Mouse (Mus musculus) activated CD4-positive, CD25-positive, alpha-beta regulatory T cell, adult 9 weeks (primary cell): ENCODE results near the gene Smcr8. TPM values are rescaled to one million over a fixed set of nuclear protein-coding genes. Genes with fewer than 3 reads are reported as not detected.

Source experiments
- polyA plus RNA-seq: library from polyadenylated mRNA; unstranded; fragments of 100-300 nt; shearing (Covaris generic); gene quantifications from one replicate; pipeline ENCODE4 v1.2.1, GENCODE M21; 2017

Gene Smcr8
- polyA plus RNA-seq, result 15.6 TPM

DNA sequence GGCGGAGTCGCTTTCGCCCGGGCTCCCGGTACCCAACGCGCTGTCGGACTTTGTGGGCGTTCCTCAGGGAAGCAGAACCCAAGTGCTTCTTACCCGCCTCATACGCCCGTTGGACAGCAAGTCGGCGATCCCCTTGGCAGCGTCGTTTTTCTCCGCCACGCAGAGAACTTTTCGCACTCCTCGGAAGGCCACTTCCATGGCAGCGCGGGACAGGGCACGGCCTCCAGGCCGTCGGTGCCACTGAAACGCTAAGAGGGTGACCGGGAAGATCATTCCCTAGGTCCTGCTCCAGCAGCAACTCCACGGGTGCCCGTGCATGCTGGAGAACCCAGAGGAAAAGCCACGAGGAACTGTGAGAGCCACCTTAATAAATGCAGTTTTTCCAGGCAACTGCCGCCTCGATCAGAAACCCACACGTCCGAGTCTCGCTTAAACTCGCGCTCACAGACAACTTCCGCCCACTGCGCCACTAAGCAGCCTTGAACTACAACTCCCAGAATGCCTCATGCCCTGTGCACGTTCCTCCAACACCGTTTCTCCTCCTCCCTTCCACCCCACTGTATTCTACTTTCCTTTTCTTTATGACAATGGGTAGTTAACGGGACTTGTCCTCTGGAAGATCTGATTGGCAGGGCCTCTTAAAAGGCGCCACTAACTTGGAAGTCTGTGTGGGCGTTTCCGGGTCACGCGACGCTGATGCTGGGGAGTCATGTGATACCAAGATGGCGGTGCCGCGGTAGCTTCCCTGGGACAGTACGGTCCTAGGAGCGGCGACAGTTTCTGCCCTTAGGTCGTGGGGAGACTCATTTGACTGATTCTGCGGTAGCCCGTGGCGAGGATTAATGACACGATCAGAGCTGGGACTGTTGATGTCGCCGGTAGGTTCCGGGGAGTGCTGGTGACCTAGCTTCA, at the start of gene Smcr8, which contains the start of gene Top3a:
TSS of gene Smcr8 (plus strand) at position 696 of the 912 bp plus-strand sequence.
TSS of gene Top3a (minus strand) at position 537 of the 912 bp plus-strand sequence.

GRCm38 (mm10) chr11:60728260-60728761, 49.0 kb upstream of the Smcr8 start, which contains the start of gene Mief2:
TSS of gene Mief2 (plus strand) at chr11:60728398.

DNA sequence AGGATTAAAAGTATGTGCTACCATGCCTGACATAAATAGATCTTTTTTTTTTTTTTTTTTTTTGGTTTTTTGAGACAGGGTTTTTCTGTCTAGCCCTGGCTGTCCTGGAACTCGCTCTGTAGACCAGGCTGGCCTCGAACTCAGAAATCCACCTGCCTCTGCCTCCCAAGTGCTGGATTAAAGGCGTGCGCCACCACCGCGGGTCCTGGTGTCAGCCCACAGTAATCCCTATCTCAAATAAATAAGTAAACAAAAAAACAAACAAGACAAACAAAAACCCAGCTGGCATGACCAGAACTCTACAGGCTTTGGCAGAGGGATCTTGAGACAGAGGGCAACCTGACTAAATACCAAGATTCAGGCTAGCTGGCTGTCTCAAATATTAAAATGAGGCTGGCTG, 34.3 kb downstream of the Smcr8 start, which contains the start of gene Shmt1:
TSS of gene Shmt1 (minus strand) at position 101 of the 400 bp plus-strand sequence.

DNA sequence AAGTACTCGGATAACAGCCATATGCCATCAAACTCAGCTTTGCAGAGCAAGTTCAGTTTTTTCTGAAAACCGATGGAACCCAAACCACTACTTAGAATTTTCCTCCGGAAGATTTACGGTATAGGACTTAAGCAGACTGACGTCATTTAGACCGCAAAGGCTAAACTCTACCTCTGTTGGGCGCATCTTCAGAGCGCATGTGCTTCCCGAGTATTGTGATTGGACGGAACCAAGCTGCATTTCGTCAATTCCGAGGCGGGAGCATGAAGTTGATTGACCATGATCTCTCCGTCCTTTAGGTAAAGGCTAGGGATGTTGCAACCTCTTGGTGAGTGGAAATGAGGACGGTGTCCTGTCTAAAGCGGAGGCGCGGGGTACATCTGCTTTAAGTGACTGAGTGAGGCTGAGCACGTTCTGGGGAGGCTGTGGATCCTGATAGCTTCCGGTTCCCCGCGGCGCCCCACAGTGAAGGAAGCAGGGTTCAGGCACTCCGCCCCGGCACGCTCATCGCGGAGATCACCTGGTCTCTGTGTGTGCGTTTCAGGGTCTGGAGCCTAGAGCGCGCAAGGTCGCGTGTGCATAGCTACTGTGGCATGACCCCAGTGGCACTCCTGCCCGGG, 53.2 kb downstream of the Smcr8 start, which contains the start of gene Dhrs7b:
TSS of gene Dhrs7b (plus strand) at position 199 of the 620 bp plus-strand sequence.

Other genes starting within 250 kb of the Smcr8 start
- 4.0 TPM for gene Alkbh5, start 241.1 kb upstream of the Smcr8 start, polyA plus RNA-seq
- gene Llgl1, start 77.8 kb upstream of the Smcr8 start, polyA plus RNA-seq, result 22.2 TPM
- 204 TPM for gene Flii, start 50.3 kb upstream of the Smcr8 start, polyA plus RNA-seq
- 19.5 TPM for gene Mief2, start 49.1 kb upstream of the Smcr8 start, polyA plus RNA-seq
- 17.9 TPM for gene Top3a, start 159 bp upstream of the Smcr8 start, polyA plus RNA-seq
- gene Shmt1, start 34.2 kb downstream of the Smcr8 start, polyA plus RNA-seq, result 27.2 TPM
- gene Dhrs7b, start 53.1 kb downstream of the Smcr8 start, polyA plus RNA-seq, result 34.9 TPM
- gene Tmem11, start 101.7 kb downstream of the Smcr8 start, polyA plus RNA-seq, result 42.3 TPM
- 8.1 TPM for gene Natd1, start 137.2 kb downstream of the Smcr8 start, polyA plus RNA-seq
- gene Map2k3, start 154.5 kb downstream of the Smcr8 start, polyA plus RNA-seq, result 56.4 TPM
- gene Kcnj12, start 245.0 kb downstream of the Smcr8 start, polyA plus RNA-seq, result not detected